Mouse (Mus musculus) MEL-GATA-1-ER (cell line): Measurements from ENCODE around the gene Mmp21.
"Not testable (repeated sequence)": the region's sequence is repeated elsewhere in the genome, so short reads cannot be mapped to it uniquely, and the experiment has no call there.

Source experiments
- DNase-seq: peaks from one replicate; pipeline ENCODE4 v3.0.0-alpha.2; 2012; ENCODE audit warnings: low read depth; ENCODE audit errors: extremely low read depth

Gene Mmp21

DNA sequence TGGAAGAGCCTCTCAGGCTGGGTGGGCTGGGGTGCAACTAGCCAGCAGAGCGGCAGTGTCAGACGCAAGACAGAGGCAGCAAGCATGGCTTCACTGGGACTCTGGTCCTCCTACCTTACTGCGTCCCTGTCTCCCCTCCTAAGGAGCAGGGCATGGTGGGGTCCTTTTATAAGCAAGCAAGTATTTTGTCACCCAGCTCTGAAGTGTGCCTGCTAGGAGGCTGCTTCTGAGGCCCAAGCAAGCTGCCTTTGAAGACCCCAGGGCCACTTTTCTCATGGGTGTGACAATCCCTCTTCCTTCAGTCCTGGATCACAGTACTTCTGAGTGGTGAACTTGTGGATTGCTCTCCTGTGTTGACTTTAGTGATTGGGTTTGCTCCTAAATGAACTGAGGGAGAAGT lies at the start of gene Mmp21:
Gene Mmp21 (minus strand): TSS at position 101 of the 400 bp plus-strand sequence.
- DNase-seq = no peak

GRCm38 (mm10) chr7:133729351-133729750 lies 49.5 kb upstream of the Mmp21 start:
- no peak for DNase-seq

GRCm38 (mm10) chr7:133727027-133727426 lies 47.2 kb upstream of the Mmp21 start:
- no peak for DNase-seq

GRCm38 (mm10) chr7:133725571-133725970 lies 45.7 kb upstream of the Mmp21 start:
- DNase-seq = no peak

DNA sequence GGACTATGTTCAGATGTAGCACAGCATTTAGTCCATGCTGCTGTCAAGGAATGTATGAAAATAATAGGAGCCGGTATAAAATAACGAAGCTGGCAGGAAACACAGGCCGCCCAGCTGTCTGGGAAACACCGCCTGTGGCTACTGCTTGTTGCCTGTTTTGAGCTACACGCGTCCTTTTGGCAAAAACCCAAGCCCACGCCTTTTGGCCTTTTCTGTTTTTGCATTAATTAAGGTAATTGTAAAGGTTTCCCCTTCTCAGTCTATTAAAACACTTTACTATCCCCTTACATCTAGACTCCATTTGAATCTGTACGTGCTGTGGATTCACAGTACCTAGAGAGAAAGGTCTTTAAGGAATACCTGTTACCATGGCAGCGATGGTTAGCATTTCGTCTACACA lies 45.0 kb upstream of the Mmp21 start:
- no peak for DNase-seq

DNA sequence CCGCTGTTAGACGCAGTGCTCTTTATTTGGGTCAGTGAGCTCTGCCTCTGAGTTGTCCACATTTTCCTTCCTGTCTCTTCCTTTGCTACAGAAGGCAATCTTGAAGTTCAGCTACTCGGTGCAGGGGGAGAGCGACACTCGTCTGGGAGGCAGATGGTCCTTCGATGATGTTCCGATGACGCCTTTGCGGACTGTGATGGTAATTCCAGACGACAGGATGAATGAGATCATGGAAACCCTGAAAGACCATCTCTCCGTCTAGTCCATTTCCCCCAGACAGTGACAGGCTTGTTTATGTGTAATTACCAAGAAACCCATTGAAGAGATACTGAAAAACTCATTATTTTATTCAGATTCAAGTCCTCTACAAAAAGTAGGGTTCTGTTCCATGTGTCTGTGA lies 40.8 kb upstream of the Mmp21 start:
- DNase-seq = no peak

DNA sequence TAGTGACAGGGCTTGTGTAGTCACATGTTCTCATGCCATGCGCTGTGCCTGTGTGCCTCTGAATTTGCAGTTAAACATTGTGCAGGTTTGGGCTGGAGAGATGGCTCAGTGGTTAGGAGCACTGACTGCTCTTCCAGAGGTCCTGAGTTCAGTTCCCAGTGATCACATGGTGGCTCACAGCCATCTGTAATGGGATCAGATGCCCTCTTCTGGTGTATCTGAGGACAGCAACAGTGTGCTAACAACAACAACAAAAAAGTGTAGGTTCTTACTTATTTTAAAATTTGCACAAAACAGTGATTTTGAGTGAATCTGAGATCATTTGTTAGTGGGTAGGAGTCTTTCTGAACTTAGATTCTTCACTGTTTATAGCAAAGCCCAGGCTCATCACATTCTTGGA lies 38.7 kb upstream of the Mmp21 start:
- no peak for DNase-seq

- DNase-seq = no peak
These were observed 35.5 kb upstream of the Mmp21 start for GRCm38 (mm10) chr7:133715387-133715786.

DNA sequence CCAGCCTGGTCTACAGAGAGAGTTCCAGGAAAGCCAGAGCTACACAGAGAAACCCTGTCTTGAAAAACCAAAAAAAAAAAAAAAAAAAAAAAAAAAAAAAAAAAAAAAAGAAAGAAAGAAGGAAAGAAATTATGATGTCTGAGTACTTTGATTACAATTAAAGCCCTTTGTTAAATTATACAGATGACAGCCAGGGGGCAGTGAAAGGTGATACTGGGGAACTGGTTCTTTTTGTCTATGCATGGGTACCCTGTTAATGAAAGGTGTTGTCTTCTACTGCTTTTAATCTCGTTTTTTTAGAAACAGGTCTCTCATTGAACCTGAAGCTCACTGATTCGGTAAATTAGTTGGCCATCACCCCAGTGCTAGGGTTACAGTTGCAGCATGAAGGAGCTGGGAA lies 27.4 kb upstream of the Mmp21 start:
- DNase-seq = no peak

DNA sequence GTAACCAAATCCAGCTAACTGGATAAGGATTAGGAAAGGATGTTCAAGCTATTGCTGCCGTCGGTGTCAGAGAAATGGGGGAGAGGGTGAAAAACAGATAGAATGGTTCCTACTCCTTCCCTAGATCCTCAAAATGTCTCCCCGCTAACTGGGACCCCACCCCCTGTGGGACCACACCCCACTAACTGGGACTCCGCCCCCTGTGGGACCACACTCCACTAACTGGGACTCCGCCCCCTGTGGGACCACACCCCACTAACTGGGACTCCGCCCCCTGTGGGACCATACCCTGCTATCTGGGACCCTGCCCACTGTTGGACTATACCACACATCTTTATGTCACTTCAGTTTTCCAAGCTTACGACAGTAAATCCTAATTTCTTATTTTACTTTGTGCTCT lies 24.0 kb upstream of the Mmp21 start:
- DNase-seq = no peak

- DNase-seq = peak; percentile 86
These were observed 22.5 kb upstream of the Mmp21 start for GRCm38 (mm10) chr7:133702333-133702732.

DNA sequence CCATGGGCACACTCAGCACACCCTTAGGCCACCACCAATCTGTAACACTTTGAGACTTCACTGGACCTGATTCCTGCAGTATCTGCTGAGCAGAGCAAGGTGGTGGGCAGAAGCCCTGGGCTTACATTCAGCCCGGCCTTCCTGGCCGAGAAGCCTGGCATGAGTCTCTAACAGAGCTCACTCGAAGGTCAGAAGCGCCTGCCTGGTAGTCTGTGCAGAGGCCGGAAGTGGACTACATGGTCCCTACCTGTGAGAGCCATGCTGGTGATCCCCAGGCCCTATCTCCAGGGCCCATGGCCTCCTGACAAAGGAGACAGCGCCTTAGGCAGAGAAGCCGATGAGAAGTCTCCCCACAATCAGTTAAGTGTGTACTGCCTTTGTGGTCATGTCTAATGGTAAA lies 21.5 kb upstream of the Mmp21 start:
- DNase-seq = no peak

- no peak for DNase-seq
These were observed 20.0 kb upstream of the Mmp21 start for GRCm38 (mm10) chr7:133699885-133700284.

DNA sequence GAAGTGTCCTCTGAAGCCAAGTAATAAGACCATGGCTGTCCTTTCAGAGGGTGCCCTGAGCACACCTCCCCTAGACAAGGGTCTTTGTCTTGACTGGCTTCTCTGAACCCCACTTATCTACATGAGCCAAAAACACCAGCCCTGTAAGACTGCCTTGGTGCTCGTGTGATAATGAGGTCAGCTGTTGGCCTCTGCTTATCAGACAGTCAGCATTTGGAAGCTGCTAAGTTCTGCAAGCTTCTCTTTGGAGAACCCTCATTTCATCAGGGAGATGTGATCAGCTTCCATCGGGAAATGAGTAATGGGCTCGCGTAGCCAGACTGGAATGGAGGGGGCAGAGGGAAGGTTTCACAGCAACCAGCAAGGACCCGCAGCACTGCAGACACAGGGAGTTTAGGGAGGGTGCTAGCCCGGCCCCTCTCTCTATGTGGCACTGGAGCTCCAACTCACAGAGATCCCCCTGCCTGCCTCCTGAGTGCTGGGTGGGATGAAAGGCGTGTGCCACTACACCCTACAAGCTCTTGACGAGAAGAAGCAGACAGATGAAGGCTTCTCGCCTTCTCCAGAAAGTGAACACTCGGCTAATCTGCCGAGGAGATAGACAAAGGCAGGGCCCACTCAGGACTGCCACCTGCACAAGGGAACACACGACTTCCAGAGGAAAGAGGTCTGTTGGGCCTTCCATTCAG lies 18.3 kb upstream of the Mmp21 start:
- DNase-seq = peak; percentile 76

GRCm38 (mm10) chr7:133685644-133686043 lies 5.8 kb upstream of the Mmp21 start:
- DNase-seq = not testable (repeated sequence)

GRCm38 (mm10) chr7:133684701-133685100 lies 4.8 kb upstream of the Mmp21 start:
- DNase-seq = no peak

- no peak for DNase-seq
These were observed 4.2 kb upstream of the Mmp21 start for GRCm38 (mm10) chr7:133684110-133684509.

DNA sequence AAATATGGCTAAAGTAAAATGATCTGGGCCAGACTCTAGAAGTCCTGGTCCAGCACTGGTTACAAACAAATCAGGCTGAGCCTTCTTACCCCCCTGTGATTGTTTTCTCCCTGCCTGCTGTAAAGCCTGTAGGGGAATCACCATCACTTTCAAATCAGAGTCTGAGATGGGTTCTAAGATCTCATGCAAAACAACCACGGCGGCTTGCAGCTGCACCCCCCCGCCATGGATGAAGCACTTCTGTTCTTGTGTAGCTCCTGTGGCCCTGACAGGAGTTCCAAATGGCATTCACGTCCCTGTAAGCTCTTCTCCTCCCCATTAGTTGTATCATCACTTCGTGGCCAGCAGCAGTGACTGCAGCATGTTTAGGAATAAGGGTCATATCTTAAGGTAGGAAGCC lies 3.8 kb upstream of the Mmp21 start:
- no peak for DNase-seq

DNA sequence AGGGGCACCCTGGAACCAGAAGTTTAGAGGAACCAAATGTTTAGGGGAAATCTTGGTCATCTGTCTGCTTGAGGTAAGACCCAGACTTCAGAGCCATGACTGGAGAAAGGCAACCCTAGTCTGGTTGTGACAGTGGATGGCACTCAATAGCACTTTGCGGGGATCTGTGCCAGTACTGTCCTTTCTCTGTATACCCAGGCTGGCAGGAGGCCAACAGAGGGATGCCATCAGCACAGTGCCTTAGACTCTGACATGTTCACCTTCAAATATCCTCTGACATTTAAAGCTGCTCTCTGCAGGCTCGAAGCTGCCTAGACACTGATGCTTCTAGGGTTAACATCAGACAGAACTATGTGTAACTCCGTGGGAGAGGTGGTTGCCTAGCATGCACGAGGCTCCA lies 422 bp downstream of the Mmp21 start:
- no peak for DNase-seq

DNA sequence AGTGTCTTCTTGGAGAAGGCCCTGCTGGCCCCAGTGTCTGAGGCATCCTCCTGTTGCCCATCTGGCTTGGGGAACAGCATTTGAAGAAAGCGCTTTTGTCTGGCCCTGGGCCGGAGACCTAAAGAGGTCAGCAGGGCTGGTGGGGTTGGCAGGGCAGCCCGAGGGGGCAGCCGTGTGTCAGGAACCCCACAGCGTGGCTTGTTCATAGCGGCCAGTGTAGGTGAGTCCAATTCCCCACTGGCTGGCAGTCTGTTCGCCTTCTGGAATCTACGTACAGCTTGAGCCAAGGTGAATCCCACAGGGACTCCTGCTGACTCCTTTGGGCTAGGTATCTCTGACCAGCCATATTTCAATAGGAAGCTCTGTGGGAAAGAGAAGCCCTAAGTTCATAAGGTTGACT lies 1.1 kb downstream of the Mmp21 start:
- no peak for DNase-seq

DNA sequence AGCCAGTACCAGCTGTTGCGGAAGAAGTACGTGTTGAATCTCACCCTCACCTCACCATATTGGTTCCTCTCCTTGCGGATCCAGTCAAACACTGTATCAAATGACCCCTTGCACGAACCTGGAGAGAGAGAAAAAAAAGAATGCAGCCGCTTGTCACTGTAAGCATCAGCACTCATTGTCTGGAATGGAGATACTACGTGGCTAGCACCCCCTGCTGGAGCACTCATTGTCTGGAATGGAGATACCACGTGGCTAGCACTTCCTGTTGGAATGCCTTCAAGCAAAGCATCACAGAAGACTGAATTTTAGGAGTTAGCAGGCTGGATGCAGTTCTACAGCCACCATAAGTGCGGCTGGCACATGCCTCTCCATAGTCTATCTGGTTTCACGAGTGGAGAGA lies 3.9 kb downstream of the Mmp21 start:
- no peak for DNase-seq

- DNase-seq = no peak
These were observed 9.0 kb downstream of the Mmp21 start for GRCm38 (mm10) chr7:133670846-133671245.

- no peak for DNase-seq
These were observed 9.9 kb downstream of the Mmp21 start for GRCm38 (mm10) chr7:133669946-133670345.

GRCm38 (mm10) chr7:133669071-133669470 lies 10.8 kb downstream of the Mmp21 start:
- no peak for DNase-seq
